Mouse (Mus musculus): ENCODE measurements at regions not wholly inside any gene's neighbourhood (a gene's known extent, or its start where the extent isn't known, plus 50 kb on each side); places are given as distances from the start of the nearest gene placed in this dataset.
"Not testable (repeated sequence)": the region's sequence is repeated elsewhere in the genome, so short reads cannot be mapped to it uniquely, and the experiment has no call there.

DNA sequence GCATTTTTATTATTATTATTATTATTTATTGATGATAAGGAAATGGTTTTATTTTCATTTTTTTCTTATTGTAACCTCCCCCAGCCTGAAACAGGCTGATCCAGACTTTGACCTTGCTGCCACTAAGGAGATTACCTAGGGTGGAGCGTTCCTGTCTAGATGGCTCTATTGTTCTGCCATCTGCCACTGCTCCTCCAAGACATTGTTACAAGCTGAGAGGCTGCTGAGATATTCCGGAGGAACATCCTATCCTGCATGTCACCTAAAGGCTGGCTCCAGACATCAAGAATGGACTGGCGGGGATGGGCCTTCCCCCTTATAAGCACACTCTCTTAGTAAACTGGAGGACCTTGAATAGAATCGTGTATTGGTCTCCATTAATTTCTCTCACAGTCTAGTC is 896.2 kb downstream of the Abca13 start:
- TF ChIP-seq CTCF (IDR thresholded peaks at IDR 0.05; ENCODE audit: low read depth, low read length): no peak
- peak; percentile 93 for TF ChIP-seq EP300 (IDR thresholded peaks at IDR 0.05; ENCODE audit: insufficient read depth, low read depth, low read length)
- Histone ChIP-seq H3K9ac (ENCODE audit: low read depth, poor library complexity, severe bottlenecking) (no peak overlapping the region), H3K36me3 (ENCODE audit: control insufficient read depth, insufficient read depth, low read length, poor library complexity, severe bottlenecking) (no peaks in the 10 kb centered on the region)

DNA sequence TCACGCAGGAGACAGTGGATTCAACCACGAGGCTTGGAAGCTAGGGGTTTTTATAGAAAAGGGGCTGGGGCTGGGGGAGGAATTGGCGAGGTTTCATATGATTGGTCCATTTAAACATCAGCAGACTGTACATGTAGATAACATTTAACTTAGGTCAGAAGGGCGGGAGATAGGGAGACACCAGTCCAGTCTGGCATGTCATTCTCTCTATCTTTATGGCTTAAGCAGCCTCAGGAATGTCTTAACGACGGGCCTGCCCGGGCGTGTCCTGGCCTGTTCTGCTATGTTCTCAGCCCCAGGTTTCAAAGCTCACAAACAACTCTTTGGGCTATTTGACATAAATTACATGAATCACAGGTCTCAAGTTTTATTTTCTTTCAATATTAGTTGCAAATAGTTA is 910.6 kb downstream of the Abca13 start:
- H3K9me3 ChIP-seq (replicated peaks; ENCODE audit: control insufficient read depth, insufficient read depth, low read length, poor library complexity, severe bottlenecking): peaks cover 17% of the 10 kb centered on the region

More for the DNA sequence above, 896.2 kb downstream of the Abca13 start:
- Histone ChIP-seq H3K4me3 (ENCODE audit: low read depth, low read length) (no peak overlapping the region), H3K27me3 (ENCODE audit: control insufficient read depth, insufficient read depth, low read length, poor library complexity, severe bottlenecking) (no peaks in the 10 kb centered on the region), H3K27ac (ENCODE audit: insufficient read depth, low read length) (peak overlapping the region; percentile 65), H3K4me1 (ENCODE audit: control insufficient read depth, insufficient read depth, low read length) (no peaks in the 10 kb centered on the region), H3K9me3 (replicated peaks; ENCODE audit: control insufficient read depth, insufficient read depth, low read length, poor library complexity, severe bottlenecking) (no peaks in the 10 kb centered on the region)

DNA sequence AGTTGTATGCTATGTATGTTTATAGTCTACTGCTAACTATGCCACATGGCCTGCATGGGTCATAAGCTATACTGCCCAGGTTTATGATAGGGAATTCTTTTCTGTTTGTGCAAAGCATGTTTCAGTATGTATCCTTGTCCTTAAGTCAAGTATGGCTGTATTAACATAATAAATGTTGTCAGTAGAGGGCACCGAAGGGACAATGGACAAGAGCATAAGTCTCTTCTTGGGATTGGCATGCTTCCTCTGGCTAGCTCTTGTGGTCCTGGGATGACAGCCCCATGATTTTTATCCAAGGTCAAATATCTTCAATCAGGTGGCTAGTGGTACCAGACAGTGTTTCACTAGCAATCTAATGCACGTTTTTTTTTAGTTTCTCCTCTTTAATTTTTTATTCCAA is 913.3 kb downstream of the Abca13 start:
- Histone ChIP-seq H3K9ac (ENCODE audit: low read depth, poor library complexity, severe bottlenecking) (no peak overlapping the region), H3K27ac (ENCODE audit: insufficient read depth, low read length) (no peak overlapping the region), H3K4me1 (ENCODE audit: control insufficient read depth, insufficient read depth, low read length) (no peaks in the 10 kb centered on the region), H3K27me3 (ENCODE audit: control insufficient read depth, insufficient read depth, low read length, poor library complexity, severe bottlenecking) (no peaks in the 10 kb centered on the region), H3K9me3 (replicated peaks; ENCODE audit: control insufficient read depth, insufficient read depth, low read length, poor library complexity, severe bottlenecking) (peaks cover 18% of the 10 kb centered on the region), H3K4me3 (ENCODE audit: low read depth, low read length) (no peak overlapping the region), H3K36me3 (ENCODE audit: control insufficient read depth, insufficient read depth, low read length, poor library complexity, severe bottlenecking) (no peaks in the 10 kb centered on the region; the same call in 1 of the 2 replicates)
- TF ChIP-seq EP300 (IDR thresholded peaks at IDR 0.05; ENCODE audit: insufficient read depth, low read depth, low read length) (no peak), POLR2A (IDR thresholded peaks at IDR 0.05; ENCODE audit: insufficient read depth, low read length) (no peak), CTCF (IDR thresholded peaks at IDR 0.05; ENCODE audit: low read depth, low read length) (no peak)

More for the DNA sequence above, 910.6 kb downstream of the Abca13 start:
- not testable (repeated sequence) for H3K9ac ChIP-seq (ENCODE audit: low read depth, poor library complexity, severe bottlenecking); H3K4me1 ChIP-seq (ENCODE audit: control insufficient read depth, insufficient read depth, low read length); H3K27me3 ChIP-seq (ENCODE audit: control insufficient read depth, insufficient read depth, low read length, poor library complexity, severe bottlenecking); H3K4me3 ChIP-seq (ENCODE audit: low read depth, low read length); H3K36me3 ChIP-seq (ENCODE audit: control insufficient read depth, insufficient read depth, low read length, poor library complexity, severe bottlenecking)
- H3K27ac ChIP-seq (ENCODE audit: insufficient read depth, low read length): 0 out of 2 replicates have a peak overlapping the region, but pooled peaks have one; percentile 44

DNA sequence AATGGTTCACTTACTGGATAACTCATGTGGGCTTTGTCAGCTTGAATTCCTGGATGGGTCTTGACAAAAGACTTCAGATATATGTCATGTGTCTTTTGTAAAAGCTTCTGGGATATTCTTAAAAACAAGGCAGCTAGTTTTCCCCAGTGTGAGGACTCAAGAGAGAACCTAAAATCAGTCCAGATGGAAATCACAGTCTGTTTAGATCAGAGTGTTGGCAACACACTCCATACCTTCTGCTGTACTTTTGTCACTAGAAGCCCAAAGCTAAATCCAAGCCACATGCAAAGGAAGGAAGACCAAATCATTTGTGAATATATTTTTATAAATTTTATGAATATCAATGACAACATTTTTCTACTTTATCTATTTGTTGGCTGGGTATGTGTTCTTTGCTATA is 950.4 kb downstream of the Abca13 start:
- no peak for TF ChIP-seq EP300 (IDR thresholded peaks at IDR 0.05; ENCODE audit: insufficient read depth, low read depth, low read length)
- TF ChIP-seq CTCF (IDR thresholded peaks at IDR 0.05; ENCODE audit: low read depth, low read length): no peak
- no peak for TF ChIP-seq POLR2A (IDR thresholded peaks at IDR 0.05; ENCODE audit: insufficient read depth, low read length)
- H3K36me3 ChIP-seq (ENCODE audit: control insufficient read depth, insufficient read depth, low read length, poor library complexity, severe bottlenecking): no peaks in the 10 kb centered on the region
- no peaks in the 10 kb centered on the region for H3K4me1 ChIP-seq (ENCODE audit: control insufficient read depth, insufficient read depth, low read length)
- no peaks in the 10 kb centered on the region for H3K27me3 ChIP-seq (ENCODE audit: control insufficient read depth, insufficient read depth, low read length, poor library complexity, severe bottlenecking)
- no peak overlapping the region for H3K9ac ChIP-seq (ENCODE audit: low read depth, poor library complexity, severe bottlenecking)
- H3K9me3 ChIP-seq (replicated peaks; ENCODE audit: control insufficient read depth, insufficient read depth, low read length, poor library complexity, severe bottlenecking): no peaks in the 10 kb centered on the region
- no peak overlapping the region for H3K27ac ChIP-seq (ENCODE audit: insufficient read depth, low read length)
- H3K4me3 ChIP-seq (ENCODE audit: low read depth, low read length): no peak overlapping the region

DNA sequence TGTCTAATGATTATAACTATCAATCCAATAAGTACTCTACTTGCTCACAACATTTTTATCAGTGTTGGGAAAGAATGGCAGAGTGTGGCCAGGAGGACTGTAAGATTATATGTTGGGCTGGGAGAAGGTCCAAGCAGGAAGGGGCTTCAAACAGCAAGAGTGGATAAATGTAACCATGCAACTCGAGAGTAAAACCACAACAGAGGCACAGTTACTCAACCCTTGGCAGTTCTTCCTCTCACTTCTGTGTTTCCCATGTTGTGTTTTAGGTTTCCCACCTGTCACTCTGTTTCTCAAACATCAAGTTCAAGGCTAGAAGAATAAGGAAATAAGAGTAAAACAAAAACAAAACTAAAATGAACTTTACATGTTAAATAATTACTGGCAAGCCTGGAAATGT is 957.4 kb downstream of the Abca13 start:
- H3K4me3 ChIP-seq (ENCODE audit: low read depth, low read length): no peak overlapping the region
- H3K27me3 ChIP-seq (ENCODE audit: control insufficient read depth, insufficient read depth, low read length, poor library complexity, severe bottlenecking): no peaks in the 10 kb centered on the region
- H3K9me3 ChIP-seq (replicated peaks; ENCODE audit: control insufficient read depth, insufficient read depth, low read length, poor library complexity, severe bottlenecking): no peaks in the 10 kb centered on the region
- no peaks in the 10 kb centered on the region for H3K36me3 ChIP-seq (ENCODE audit: control insufficient read depth, insufficient read depth, low read length, poor library complexity, severe bottlenecking)
- no peak overlapping the region for H3K9ac ChIP-seq (ENCODE audit: low read depth, poor library complexity, severe bottlenecking)
- TF ChIP-seq CTCF (IDR thresholded peaks at IDR 0.05; ENCODE audit: low read depth, low read length): no peak
- no peak for TF ChIP-seq EP300 (IDR thresholded peaks at IDR 0.05; ENCODE audit: insufficient read depth, low read depth, low read length)
- TF ChIP-seq POLR2A (IDR thresholded peaks at IDR 0.05; ENCODE audit: insufficient read depth, low read length): no peak
- no peaks in the 10 kb centered on the region for H3K4me1 ChIP-seq (ENCODE audit: control insufficient read depth, insufficient read depth, low read length)
- H3K27ac ChIP-seq (ENCODE audit: insufficient read depth, low read length): no peak overlapping the region

DNA sequence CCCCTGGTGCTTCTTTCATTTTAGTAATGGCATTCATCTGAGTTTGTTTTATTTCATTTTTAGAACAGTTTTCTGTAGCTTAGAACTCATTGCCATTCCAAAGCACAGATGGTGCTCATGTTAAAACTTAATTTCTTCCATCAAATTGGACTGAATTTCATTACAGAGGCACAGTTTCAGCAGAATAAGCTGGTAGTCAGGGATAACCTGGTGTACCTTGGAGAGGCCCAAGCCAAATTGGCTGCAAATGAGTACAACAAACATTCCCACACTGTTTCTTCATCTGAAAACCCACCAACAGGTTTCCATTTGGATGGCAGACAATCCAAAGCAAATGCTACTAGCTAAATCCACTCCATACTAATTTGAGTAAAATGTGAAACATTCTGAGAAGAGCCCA is 960.2 kb upstream of the Vwc2 start:
- Histone ChIP-seq H3K9me3 (replicated peaks; ENCODE audit: control insufficient read depth, insufficient read depth, low read length, poor library complexity, severe bottlenecking) (no peaks in the 10 kb centered on the region), H3K4me1 (ENCODE audit: control insufficient read depth, insufficient read depth, low read length) (no peaks in the 10 kb centered on the region), H3K9ac (ENCODE audit: low read depth, poor library complexity, severe bottlenecking) (no peak overlapping the region), H3K4me3 (ENCODE audit: low read depth, low read length) (no peak overlapping the region), H3K36me3 (ENCODE audit: control insufficient read depth, insufficient read depth, low read length, poor library complexity, severe bottlenecking) (no peaks in the 10 kb centered on the region), H3K27ac (ENCODE audit: insufficient read depth, low read length) (no peak overlapping the region), H3K27me3 (ENCODE audit: control insufficient read depth, insufficient read depth, low read length, poor library complexity, severe bottlenecking) (no peaks in the 10 kb centered on the region)
- TF ChIP-seq CTCF (IDR thresholded peaks at IDR 0.05; ENCODE audit: low read depth, low read length) (no peak), EP300 (IDR thresholded peaks at IDR 0.05; ENCODE audit: insufficient read depth, low read depth, low read length) (no peak), POLR2A (IDR thresholded peaks at IDR 0.05; ENCODE audit: insufficient read depth, low read length) (no peak)
